Mouse (Mus musculus) midbrain, postnatal 0 days (tissue): ENCODE results near the gene Tmem63c. TPM values are rescaled to one million over a fixed set of nuclear protein-coding genes. Genes with fewer than 3 reads are reported as not detected.
A peak's percentile ranks its signal among the peaks of the same experiment; 100 is the strongest.

Experiments used
- ATAC-seq: fragments of 200-750 bp; cut with Nextera tagmentation; 2 replicates; pipeline ENCODE4 v1.8.0; 2017; ENCODE audit warnings: moderate number of reproducible peaks, mild to moderate bottlenecking, moderate TSS enrichment, moderate library complexity; ENCODE audit not compliant: low FRiP score
- DNase-seq: peaks from one replicate; pipeline ENCODE4 v3.0.0-alpha.2; 2015; ENCODE audit warnings: low spot score
- H3K27ac ChIP-seq: fragments of 300-500 bp; sonication (generic); 2 replicates; pipeline ENCODE4 v1.5.1; 2014; ENCODE audit warnings: low read depth, mild to moderate bottlenecking, low read length, mixed read lengths
- H3K27me3 ChIP-seq: fragments of 300-500 bp; sonication (generic); 2 replicates; pipeline ENCODE4 v1.6.1; 2014; ENCODE audit warnings: low read length, control low read depth, mixed read lengths; ENCODE audit not compliant: insufficient read depth
- H3K36me3 ChIP-seq: fragments of 300-500 bp; sonication (generic); 2 replicates; pipeline ENCODE4 v1.6.1; 2014; ENCODE audit warnings: low read length, control low read depth, mixed read lengths; ENCODE audit not compliant: insufficient read depth
- H3K4me1 ChIP-seq: fragments of 300-500 bp; sonication (generic); 2 replicates; pipeline ENCODE4 v1.6.1; 2014; ENCODE audit warnings: mild to moderate bottlenecking, control low read depth, antibody characterized with exemption, low read length, mixed read lengths; ENCODE audit not compliant: insufficient read depth
- H3K4me2 ChIP-seq: fragments of 300-500 bp; sonication (generic); 2 replicates; pipeline ENCODE4 v1.6.1; 2014; ENCODE audit warnings: low read depth, mild to moderate bottlenecking, low read length, mixed read lengths; ENCODE audit not compliant: poor library complexity, severe bottlenecking
- H3K4me3 ChIP-seq: fragments of 300-500 bp; sonication (generic); 2 replicates; pipeline ENCODE4 v1.5.1; 2014; ENCODE audit warnings: low read depth, mild to moderate bottlenecking, low read length, moderate library complexity
- H3K9ac ChIP-seq: fragments of 300-500 bp; sonication (generic); replicated peaks from 2 replicates; pipeline ENCODE4 v1.6.1; 2014; ENCODE audit warnings: mild to moderate bottlenecking, low read length, moderate library complexity, mixed read lengths; ENCODE audit not compliant: poor library complexity, severe bottlenecking
- H3K9me3 ChIP-seq: fragments of 300-500 bp; sonication (generic); 2 replicates; pipeline ENCODE4 v1.6.1; 2016; ENCODE audit warnings: low read length, control low read depth
- CTCF ChIP-seq: IDR thresholded peaks from 2 replicates; pipeline ENCODE4 v1.5.1; 2016; ENCODE audit warnings: antibody characterized with exemption, mild to moderate bottlenecking
- WGBS: fragments of 180-500 bp; shearing (Covaris S2); extraction: QIAGEN DNeasy Blood & Tissue Kit; methylation state at CpG from one replicate; pipeline ENCODE4 v1.1.7; 2014; 5-methylcytosine and 5-hydroxymethylcytosine counted together
- polyA plus RNA-seq: library from polyadenylated mRNA; unstranded; fragments of >200 nt; fragmentation: Nextera tagmentation; extraction: Ambion mirVana; gene quantifications from 2 replicates; pipeline ENCODE4 v1.2.1, GENCODE M21; 2015
- total RNA-seq: library from RNA; depleted of rRNA; stranded (reverse); fragments of >200 nt; gene quantifications from 2 replicates; pipeline ENCODE4 v1.2.3, GENCODE M21; 2014

Gene Tmem63c
- total and polyA plus RNA-seq, 2 experiments from 2014 or later, result 10.7 to 30.1 TPM

DNA sequence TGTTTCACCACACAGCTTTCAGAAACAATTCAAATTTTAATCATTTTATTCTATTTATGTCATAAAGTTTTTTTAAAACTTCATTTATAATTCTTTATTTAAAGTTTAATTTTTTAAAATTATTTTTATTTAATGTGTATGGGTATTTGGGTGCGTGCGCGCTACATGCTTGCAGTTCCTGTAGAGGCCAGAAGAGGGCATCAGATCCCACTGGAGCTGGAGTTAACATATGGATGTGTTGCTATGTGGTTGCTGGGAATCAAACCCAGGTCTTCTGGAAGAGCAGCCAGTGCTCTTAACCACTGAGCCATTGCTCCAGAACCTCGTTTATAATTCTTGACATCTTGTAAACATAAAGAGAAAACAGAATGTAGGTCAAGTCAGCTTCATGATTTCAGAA, 22.4 kb upstream of the Tmem63c start:
- TF ChIP-seq CTCF, result peak; percentile 55
- 94% methylated on average over 4 of the region's 4 CpGs for WGBS
- no peak overlapping the region for H3K27ac ChIP-seq
- ATAC-seq (no peak), DNase-seq (no peak)
- no peaks in the 10 kb centered on the region for H3K27me3 ChIP-seq
- H3K9ac ChIP-seq, result no peak overlapping the region
- H3K9me3 ChIP-seq, result no peaks in the 10 kb centered on the region
- peaks cover 5% of the 10 kb centered on the region; the same call in 1 of the 2 replicates for H3K4me1 ChIP-seq
- no peak overlapping the region for H3K4me2 ChIP-seq
- no peaks in the 10 kb centered on the region for H3K36me3 ChIP-seq
- no peak overlapping the region for H3K4me3 ChIP-seq

DNA sequence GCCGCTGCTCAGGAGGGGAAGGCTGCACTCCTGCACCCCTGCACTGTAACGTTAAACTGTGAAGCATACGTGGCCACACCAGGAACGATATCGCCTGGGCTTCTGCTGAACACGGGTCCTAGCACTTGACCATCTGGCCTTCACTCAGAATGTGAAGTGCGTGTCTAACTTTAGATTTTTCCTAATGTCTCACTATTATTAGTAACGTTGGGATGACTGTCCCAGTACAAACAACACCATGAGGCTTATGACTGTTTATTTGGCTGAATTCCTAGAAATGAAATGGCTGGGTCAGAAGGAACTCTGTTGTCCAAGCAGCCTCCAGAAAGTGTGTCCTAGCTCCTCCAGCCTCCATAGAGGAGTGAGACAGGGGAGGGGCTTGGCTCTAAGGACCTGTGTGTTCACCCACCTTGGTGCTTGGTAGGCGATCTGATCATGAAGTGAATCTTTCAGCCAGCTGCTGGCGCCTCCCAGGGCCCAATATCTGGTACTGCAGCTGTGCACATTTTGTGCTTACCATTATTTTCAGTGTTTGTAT, 21.8 kb upstream of the Tmem63c start:
- no peaks in the 10 kb centered on the region for H3K9me3 ChIP-seq
- no peaks in the 10 kb centered on the region for H3K36me3 ChIP-seq
- 74% methylated on average over 10 of the region's 10 CpGs for WGBS
- no peak overlapping the region for H3K9ac ChIP-seq
- no peak overlapping the region for H3K4me2 ChIP-seq
- H3K27ac ChIP-seq, result no peak overlapping the region
- H3K27me3 ChIP-seq, result no peaks in the 10 kb centered on the region
- TF ChIP-seq CTCF, result peak; percentile 42
- H3K4me3 ChIP-seq, result no peak overlapping the region
- no peak for ATAC-seq
- no peak for DNase-seq
- peaks cover 5% of the 10 kb centered on the region; the same call in 1 of the 2 replicates for H3K4me1 ChIP-seq

DNA sequence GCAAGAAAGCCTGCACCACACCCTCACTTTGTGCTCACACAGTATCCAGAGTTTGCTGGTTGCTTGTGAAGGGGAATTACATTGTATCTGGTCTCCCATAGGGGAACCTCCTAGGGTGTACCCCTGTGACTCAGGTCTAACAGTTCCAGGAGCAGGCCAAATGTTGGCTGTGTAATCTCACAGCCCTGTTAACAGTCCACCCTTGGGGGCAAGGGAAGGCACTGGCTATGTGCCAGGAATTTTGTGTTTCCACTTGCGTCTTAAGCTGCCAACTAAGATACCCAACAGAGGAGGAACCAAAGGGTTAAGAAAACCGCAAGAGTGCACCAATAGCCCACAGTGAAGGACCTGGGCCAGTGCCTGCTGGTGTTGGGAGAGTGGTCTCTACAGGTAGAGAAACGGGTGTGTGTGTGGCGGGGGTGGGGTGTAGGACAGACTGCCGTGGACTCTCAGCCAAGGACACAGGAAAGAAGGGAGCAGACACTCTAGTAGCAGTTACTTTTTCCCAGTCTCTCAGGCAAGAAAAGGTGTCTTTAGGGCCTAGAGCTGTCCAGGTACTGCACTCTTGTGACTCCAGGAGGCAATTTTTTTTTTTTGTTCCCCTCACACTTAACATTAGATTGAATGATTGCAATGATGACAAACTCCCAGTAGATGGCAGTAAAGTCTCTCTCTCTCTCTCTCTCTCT, 20.8 kb upstream of the Tmem63c start:
- Histone ChIP-seq H3K36me3 (no peaks in the 10 kb centered on the region), H3K4me2 (no peak overlapping the region), H3K9me3 (no peaks in the 10 kb centered on the region), H3K27ac (no peak overlapping the region), H3K27me3 (no peaks in the 10 kb centered on the region), H3K9ac (no peak overlapping the region), H3K4me3 (no peak overlapping the region), H3K4me1 (peaks cover 8% of the 10 kb centered on the region; the same call in 1 of the 2 replicates)
- DNase-seq (peak; percentile 89), ATAC-seq (peak; percentile 21; the same call in 1 of the 2 replicates)
- 50% methylated on average over 5 of the region's 5 CpGs for WGBS
- peak; percentile 78 for TF ChIP-seq CTCF

- DNase-seq, result no peak
Measured at GRCm38 (mm10) chr12:87000840-87001176, 20.3 kb upstream of the Tmem63c start.

DNA sequence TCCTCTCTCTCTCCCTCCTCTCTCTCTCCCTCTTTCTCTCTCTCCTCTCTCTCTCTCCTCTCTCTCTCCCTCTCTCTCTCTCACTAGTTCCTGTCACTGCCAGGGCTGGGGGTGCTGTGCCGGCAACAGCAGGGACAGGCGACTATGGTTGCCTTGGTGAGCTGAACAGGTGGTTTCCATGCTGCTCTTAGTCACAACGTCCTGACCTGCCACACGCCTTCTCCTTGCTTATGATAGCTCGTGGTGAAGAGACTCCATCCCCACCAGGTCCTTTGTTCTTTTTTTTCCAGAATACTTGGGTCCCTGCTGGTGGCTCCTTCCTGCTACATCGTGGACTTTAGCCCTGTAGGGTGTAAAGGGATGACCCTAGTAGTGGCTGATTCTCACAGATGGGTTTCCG, 18.9 kb upstream of the Tmem63c start:
- Histone ChIP-seq H3K4me2 (no peak overlapping the region), H3K27ac (no peak overlapping the region), H3K9me3 (no peaks in the 10 kb centered on the region), H3K27me3 (no peaks in the 10 kb centered on the region), H3K4me1 (peaks cover 8% of the 10 kb centered on the region; the same call in 1 of the 2 replicates), H3K4me3 (no peak overlapping the region), H3K36me3 (no peaks in the 10 kb centered on the region), H3K9ac (no peak overlapping the region)
- WGBS, result 56% methylated on average over 7 of the region's 7 CpGs
- no peak for TF ChIP-seq CTCF
- ATAC-seq, result no peak
- no peak for DNase-seq

More at GRCm38 (mm10) chr12:87000840-87001176, 20.3 kb upstream of the Tmem63c start:
- TF ChIP-seq CTCF, result no peak; the same call in 1 of the 2 replicates
- peak; percentile 32; the same call in 1 of the 2 replicates for ATAC-seq
- H3K4me1 ChIP-seq, result peaks cover 8% of the 10 kb centered on the region; the same call in 1 of the 2 replicates
- no peak overlapping the region for H3K27ac ChIP-seq
- H3K4me2 ChIP-seq, result no peak overlapping the region
- H3K36me3 ChIP-seq, result no peaks in the 10 kb centered on the region
- no peaks in the 10 kb centered on the region for H3K27me3 ChIP-seq
- H3K9ac ChIP-seq, result no peak overlapping the region
- no peaks in the 10 kb centered on the region for H3K9me3 ChIP-seq
- H3K4me3 ChIP-seq, result no peak overlapping the region
- 31% methylated on average over 6 of the region's 6 CpGs for WGBS

- 71% methylated on average over 7 of the region's 7 CpGs for WGBS
- no peak for ATAC-seq
Measured at GRCm38 (mm10) chr12:87002815-87003214, 18.3 kb upstream of the Tmem63c start.

More at GRCm38 (mm10) chr12:87002815-87003214, 18.3 kb upstream of the Tmem63c start:
- H3K9me3 ChIP-seq, result no peaks in the 10 kb centered on the region
- TF ChIP-seq CTCF, result no peak
- H3K4me2 ChIP-seq, result no peak overlapping the region
- H3K9ac ChIP-seq, result no peak overlapping the region
- H3K36me3 ChIP-seq, result no peaks in the 10 kb centered on the region
- peaks cover 8% of the 10 kb centered on the region; the same call in 1 of the 2 replicates for H3K4me1 ChIP-seq
- H3K4me3 ChIP-seq, result no peak overlapping the region
- no peak for DNase-seq
- no peak overlapping the region for H3K27ac ChIP-seq
- H3K27me3 ChIP-seq, result no peaks in the 10 kb centered on the region
